Mouse (Mus musculus) myocyte (in vitro differentiated cells): ENCODE data around the gene Slc32a1.

Source experiments
- MYOG ChIP-seq, 3 experiments: IDR thresholded peaks; one replicate each; pipeline ENCODE4 v1.6.1; 2011; ENCODE audit warnings: control low read depth in 2 of 3, low read depth in 2 of 3, mild to moderate bottlenecking in 2 of 3; ENCODE audit not compliant: insufficient read length in 2 of 3, control insufficient read depth in 1 of 3, insufficient read depth in 1 of 3
- POLR2A ChIP-seq: IDR thresholded peaks from one replicate; pipeline ENCODE4 v1.6.1; 2011; ENCODE audit warnings: low read depth, mild to moderate bottlenecking, control low read depth, moderate library complexity; ENCODE audit not compliant: insufficient read length
- REST ChIP-seq: IDR thresholded peaks from one replicate; pipeline ENCODE4 v1.6.1; 2011; ENCODE audit warnings: mild to moderate bottlenecking, control low read depth, moderate library complexity; ENCODE audit not compliant: insufficient read depth, insufficient read length

- no peak for TF ChIP-seq REST
- no peak for TF ChIP-seq POLR2A
- no peak for TF ChIP-seq MYOG (IDR thresholded peaks at IDR 0.05; ENCODE audit: control insufficient read depth in 1 of 3, insufficient read depth in 1 of 3, insufficient read length in 2 of 3, low read depth in 2 of 3)
Observed at GRCm38 (mm10) chr2:158593371-158593770, 17.2 kb upstream of the Slc32a1 start.
